Mouse (Mus musculus) intestine, postnatal 0 days (tissue): ENCODE measurements around the gene Col26a1. TPM values are rescaled to one million over a fixed set of nuclear protein-coding genes. Genes with fewer than 3 reads are reported as not detected.
"Not testable (repeated sequence)": the region's sequence is repeated elsewhere in the genome, so short reads cannot be mapped to it uniquely, and the experiment has no call there.

Experiments
- ATAC-seq: fragments of 200-750 bp; cut with Nextera tagmentation; 2 replicates; pipeline ENCODE4 v1.8.0; 2017; ENCODE audit warnings: mild to moderate bottlenecking, moderate TSS enrichment, moderate library complexity
- H3K27ac ChIP-seq: fragments of 300-500 bp; sonication (generic); 2 replicates; pipeline ENCODE4 v1.5.1; 2014; ENCODE audit warnings: mild to moderate bottlenecking, low read depth, low read length, moderate library complexity
- H3K27me3 ChIP-seq: fragments of 300-500 bp; sonication (generic); replicated peaks from 2 replicates; pipeline ENCODE4 v1.6.1; 2014; ENCODE audit warnings: low read length, mixed read lengths; ENCODE audit not compliant: control insufficient read depth, insufficient read depth
- H3K36me3 ChIP-seq: fragments of 300-500 bp; sonication (generic); 2 replicates; pipeline ENCODE4 v1.6.1; 2014; ENCODE audit warnings: mild to moderate bottlenecking, moderate library complexity; ENCODE audit not compliant: control insufficient read depth, insufficient read depth
- H3K4me1 ChIP-seq: fragments of 300-500 bp; sonication (generic); replicated peaks from 2 replicates; pipeline ENCODE4 v1.6.1; 2014; ENCODE audit warnings: antibody characterized with exemption, low read length, mixed read lengths; ENCODE audit not compliant: control insufficient read depth, insufficient read depth
- H3K4me2 ChIP-seq: fragments of 300-500 bp; sonication (generic); replicated peaks from 2 replicates; pipeline ENCODE4 v1.6.1; 2014; ENCODE audit warnings: low read depth, mild to moderate bottlenecking, moderate library complexity
- H3K4me3 ChIP-seq: fragments of 300-500 bp; sonication (generic); 2 replicates; pipeline ENCODE4 v1.5.1; 2014; ENCODE audit warnings: low read depth, low read length
- H3K9ac ChIP-seq: fragments of 300-500 bp; sonication (generic); 2 replicates; pipeline ENCODE4 v1.6.1; 2014; ENCODE audit warnings: mild to moderate bottlenecking, low read depth, low read length
- H3K9me3 ChIP-seq: fragments of 300-500 bp; sonication (generic); 2 replicates; pipeline ENCODE4 v1.6.1; 2016; ENCODE audit warnings: mixed run types; ENCODE audit not compliant: control insufficient read depth
- CTCF ChIP-seq: sonication (generic); IDR thresholded peaks from 2 replicates; pipeline ENCODE4 v1.5.1; 2016; ENCODE audit warnings: low read depth, mild to moderate bottlenecking, control low read depth, antibody characterized with exemption, moderate library complexity
- WGBS: fragments of 180-500 bp; shearing (Covaris S2); extraction: QIAGEN DNeasy Blood & Tissue Kit; methylation state at CpG from one replicate; pipeline ENCODE4 v1.1.7; 2014; 5-methylcytosine and 5-hydroxymethylcytosine counted together
- polyA plus RNA-seq: library from polyadenylated mRNA; unstranded; fragments of >200 nt; fragmentation: Nextera tagmentation; extraction: Ambion mirVana; gene quantifications from 2 replicates; pipeline ENCODE4 v1.2.1, GENCODE M21; 2015

Col26a1 gene
- polyA plus RNA-seq, 1 experiment from 2014 or later, result 2.7 TPM

DNA sequence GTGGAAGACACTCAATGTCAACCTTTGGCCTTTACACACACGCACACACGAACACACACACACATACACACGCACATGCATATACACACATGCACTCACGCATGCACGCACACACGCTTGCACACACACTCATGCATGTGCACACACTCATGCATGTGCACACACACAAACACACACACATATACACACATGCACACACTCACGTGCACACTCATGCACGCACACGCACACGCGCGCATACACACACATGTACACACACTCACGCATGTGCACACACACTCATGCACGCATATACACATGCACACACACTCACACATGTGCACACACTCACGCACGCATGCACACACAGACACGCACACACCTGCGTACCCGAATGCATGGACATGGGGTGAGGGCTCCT is 130.9 kb downstream of the Col26a1 start:
- Histone ChIP-seq H3K4me3 (no peak overlapping the region), H3K27me3 (no peaks in the 10 kb centered on the region), H3K4me1 (no peaks in the 10 kb centered on the region), H3K36me3 (no peaks in the 10 kb centered on the region), H3K4me2 (no peak overlapping the region), H3K9ac (no peak overlapping the region), H3K27ac (no peak overlapping the region), H3K9me3 (peaks cover 13% of the 10 kb centered on the region; the same call in 1 of the 2 replicates)
- no peak for ATAC-seq
- TF ChIP-seq CTCF, result no peak
- WGBS, result 96% methylated on average over 19 of the region's 19 CpGs

DNA sequence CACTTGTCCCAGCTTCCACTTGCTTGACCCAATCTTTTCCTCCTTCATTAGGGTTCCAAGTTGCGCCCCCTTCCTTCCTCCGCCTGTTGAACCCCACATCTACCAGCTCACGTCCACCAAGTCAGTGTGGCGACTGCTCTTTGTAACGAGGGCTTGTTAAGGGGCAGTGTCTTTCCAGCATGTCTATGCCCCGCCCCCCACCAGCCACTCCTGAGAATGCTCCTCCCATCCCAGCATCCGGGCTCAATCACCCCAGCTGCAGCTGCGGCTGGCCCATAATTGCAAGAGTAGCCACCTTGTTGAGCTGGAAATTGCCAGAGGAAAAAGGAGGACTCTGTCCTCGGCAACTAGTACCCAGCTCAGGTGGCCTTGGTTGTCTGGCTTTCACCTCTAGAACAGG is 136.4 kb downstream of the Col26a1 start:
- WGBS, result 65% methylated on average over 9 of the region's 9 CpGs
- no peaks in the 10 kb centered on the region for H3K36me3 ChIP-seq
- no peak for ATAC-seq
- TF ChIP-seq CTCF, result no peak
- no peak overlapping the region for H3K9ac ChIP-seq
- H3K27ac ChIP-seq, result no peak overlapping the region
- H3K9me3 ChIP-seq, result peaks cover 13% of the 10 kb centered on the region; the same call in 1 of the 2 replicates
- H3K4me3 ChIP-seq, result no peak overlapping the region
- no peaks in the 10 kb centered on the region for H3K4me1 ChIP-seq
- no peaks in the 10 kb centered on the region for H3K27me3 ChIP-seq
- H3K4me2 ChIP-seq, result no peak overlapping the region

DNA sequence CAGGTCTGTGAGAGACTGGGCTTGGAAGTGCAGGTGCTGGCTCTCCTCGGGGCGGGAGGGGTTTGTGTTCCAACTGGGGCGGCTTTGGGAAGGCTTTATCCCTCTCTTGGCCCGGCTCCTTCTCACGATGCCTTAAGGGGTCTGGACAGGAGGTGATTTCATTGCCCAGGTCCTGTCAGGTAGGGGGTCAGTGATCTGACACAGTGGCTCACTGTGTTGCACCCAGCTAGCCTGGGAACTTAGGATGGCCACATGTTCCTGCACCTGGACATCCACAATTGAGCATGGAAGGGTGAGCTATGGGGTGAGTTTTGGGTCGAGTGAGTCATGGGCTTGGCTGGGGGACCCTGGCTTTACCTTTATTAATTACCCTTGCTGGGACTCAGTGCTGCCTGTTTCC is 144.1 kb downstream of the Col26a1 start:
- WGBS, result 65% methylated on average over 6 of the region's 6 CpGs

DNA sequence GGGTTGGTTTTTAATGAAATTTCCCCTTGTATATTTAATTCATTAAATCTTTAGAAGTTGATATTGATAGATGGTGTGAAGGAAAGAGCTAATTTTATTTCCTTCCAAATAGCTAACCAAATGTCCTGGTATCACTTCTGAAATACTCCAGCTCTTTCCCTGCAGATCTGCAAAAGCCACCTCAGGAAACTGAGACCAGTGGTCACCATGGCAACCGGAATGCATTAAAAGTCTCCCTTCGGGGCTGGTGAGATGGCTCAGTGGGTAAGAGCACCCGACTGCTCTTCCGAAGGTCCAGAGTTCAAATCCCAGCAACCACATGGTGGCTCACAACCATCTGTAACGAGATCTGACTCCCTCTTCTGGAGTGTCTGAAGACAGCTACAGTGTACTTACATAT is 156.7 kb downstream of the Col26a1 start:
- not testable (repeated sequence) for ATAC-seq, H3K9ac ChIP-seq, H3K9me3 ChIP-seq, H3K4me2 ChIP-seq, H3K27me3 ChIP-seq, H3K4me1 ChIP-seq, H3K4me3 ChIP-seq, H3K36me3 ChIP-seq, H3K27ac ChIP-seq
- 88% methylated on average over 4 of the region's 5 CpGs for WGBS

More for the DNA sequence above, 144.1 kb downstream of the Col26a1 start:
- no peaks in the 10 kb centered on the region for H3K4me1 ChIP-seq
- no peaks in the 10 kb centered on the region for H3K36me3 ChIP-seq
- H3K27ac ChIP-seq, result no peak overlapping the region
- no peaks in the 10 kb centered on the region for H3K27me3 ChIP-seq
- no peak overlapping the region for H3K4me2 ChIP-seq
- H3K4me3 ChIP-seq, result no peak overlapping the region
- H3K9ac ChIP-seq, result no peak overlapping the region
- no peaks in the 10 kb centered on the region for H3K9me3 ChIP-seq
- no peak for TF ChIP-seq CTCF
- no peak for ATAC-seq

DNA sequence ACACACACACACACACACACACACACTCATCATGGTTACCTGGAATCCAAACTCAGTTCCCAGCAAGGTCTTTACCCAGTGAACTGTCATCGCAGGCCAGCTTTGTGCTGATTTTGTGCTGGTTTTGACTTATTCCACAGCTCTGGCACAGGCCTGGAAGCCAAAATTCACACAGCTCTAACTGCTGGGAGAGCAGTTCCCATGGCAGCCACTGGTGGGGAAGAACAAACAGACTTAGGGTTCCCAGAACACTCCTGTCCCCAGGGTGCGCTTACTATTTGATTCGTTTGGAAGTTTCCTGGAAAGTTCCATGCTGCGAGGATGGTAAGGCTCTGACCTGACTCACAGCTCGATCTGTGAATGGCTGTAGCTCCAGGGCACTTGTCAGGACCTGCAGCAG is 161.4 kb downstream of the Col26a1 start:
- Histone ChIP-seq H3K9ac (no peak overlapping the region), H3K27ac (no peak overlapping the region), H3K36me3 (no peaks in the 10 kb centered on the region), H3K27me3 (no peaks in the 10 kb centered on the region), H3K4me3 (no peak overlapping the region), H3K4me2 (no peak overlapping the region), H3K4me1 (no peaks in the 10 kb centered on the region), H3K9me3 (no peaks in the 10 kb centered on the region)
- WGBS, result 76% methylated on average over 5 of the region's 5 CpGs
- ATAC-seq, result no peak
- no peak for TF ChIP-seq CTCF

DNA sequence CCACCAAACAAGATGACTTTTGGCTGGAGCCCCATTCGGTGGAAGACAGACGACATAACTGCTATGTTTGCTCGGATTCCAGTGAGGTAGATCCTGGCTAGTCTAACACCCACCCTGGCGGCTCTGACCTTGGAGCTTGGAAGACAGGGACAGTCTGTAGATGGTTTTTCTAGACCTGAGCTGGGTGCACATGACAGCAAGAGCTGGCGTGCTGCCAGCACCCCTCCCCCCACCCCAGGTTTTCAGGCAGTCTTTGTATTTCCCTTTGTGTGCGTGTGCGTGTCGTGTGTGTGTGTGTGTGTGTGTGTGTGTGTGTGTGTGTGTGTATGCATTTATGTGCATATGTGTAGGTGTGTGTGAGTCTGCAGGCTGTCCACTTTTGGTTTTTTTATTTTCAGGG is 164.4 kb downstream of the Col26a1 start:
- 50% methylated on average over 8 of the region's 8 CpGs for WGBS
- Histone ChIP-seq H3K4me3 (no peak overlapping the region), H3K9ac (no peak overlapping the region), H3K27ac (no peak overlapping the region), H3K4me2 (no peak overlapping the region), H3K9me3 (no peaks in the 10 kb centered on the region), H3K36me3 (no peaks in the 10 kb centered on the region), H3K27me3 (no peaks in the 10 kb centered on the region), H3K4me1 (no peaks in the 10 kb centered on the region)
- no peak for ATAC-seq
- no peak for TF ChIP-seq CTCF

DNA sequence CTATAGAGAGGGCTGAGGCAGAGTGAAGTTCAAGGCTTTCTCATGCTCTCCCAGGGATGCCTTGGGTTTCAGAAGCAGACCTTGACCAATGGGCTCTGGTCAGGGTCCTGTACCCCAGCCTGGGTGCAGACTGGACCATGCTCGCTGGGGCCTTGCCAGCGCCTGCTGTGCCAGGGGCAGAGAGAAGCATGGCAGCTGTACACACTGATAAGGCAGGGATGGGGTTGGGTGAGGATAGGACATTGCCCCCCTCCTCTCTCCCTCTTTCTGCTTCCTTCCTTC is 165.5 kb downstream of the Col26a1 start:
- H3K27ac ChIP-seq, result no peak overlapping the region
- ATAC-seq, result no peak
- no peaks in the 10 kb centered on the region for H3K27me3 ChIP-seq
- WGBS, result 58% methylated on average over 2 of the region's 2 CpGs
- no peaks in the 10 kb centered on the region for H3K4me1 ChIP-seq
- no peaks in the 10 kb centered on the region for H3K36me3 ChIP-seq
- H3K4me3 ChIP-seq, result no peak overlapping the region
- no peak for TF ChIP-seq CTCF
- H3K9me3 ChIP-seq, result no peaks in the 10 kb centered on the region
- H3K4me2 ChIP-seq, result no peak overlapping the region
- H3K9ac ChIP-seq, result no peak overlapping the region
